Mouse (Mus musculus) CD4-positive, CD25-positive, alpha-beta regulatory T cell, adult 2 months (primary cell): ENCODE measurements at regions not wholly inside any gene's neighbourhood (a gene's known extent, or its start where the extent isn't known, plus 50 kb on each side); places are given as distances from the start of the nearest gene placed in this dataset.

Source experiments
- DNase-seq: peaks from one replicate; pipeline ENCODE4 v3.0.0-alpha.2; 2012; ENCODE audit warnings: low read depth, low spot score

- no peak for DNase-seq
Observed at GRCm38 (mm10) chr14:105572036-105572891, 313.9 kb downstream of the Ndfip2 start.

- DNase-seq: no peak
Observed at GRCm38 (mm10) chr14:105570156-105570555, 311.8 kb downstream of the Ndfip2 start.

GRCm38 (mm10) chr14:105565827-105566226, 307.5 kb downstream of the Ndfip2 start:
- DNase-seq: no peak

- no peak for DNase-seq
Observed at GRCm38 (mm10) chr14:105562843-105563242, 304.5 kb downstream of the Ndfip2 start.

- no peak for DNase-seq
Observed at GRCm38 (mm10) chr14:105556813-105557212, 298.4 kb downstream of the Ndfip2 start.

- no peak for DNase-seq
Observed at GRCm38 (mm10) chr14:105544066-105544465, 285.7 kb downstream of the Ndfip2 start.

- DNase-seq: no peak
Observed at GRCm38 (mm10) chr14:105542486-105543145, 284.2 kb downstream of the Ndfip2 start.

- no peak for DNase-seq
Observed at GRCm38 (mm10) chr14:105542090-105542485, 283.7 kb downstream of the Ndfip2 start.

GRCm38 (mm10) chr14:105532168-105532745, 273.9 kb downstream of the Ndfip2 start:
- DNase-seq: no peak

- no peak for DNase-seq
Observed at GRCm38 (mm10) chr14:105528107-105528506, 269.7 kb downstream of the Ndfip2 start.

GRCm38 (mm10) chr14:105523849-105524248, 265.5 kb downstream of the Ndfip2 start:
- DNase-seq: no peak

- DNase-seq: no peak
Observed at GRCm38 (mm10) chr14:105522279-105522678, 263.9 kb downstream of the Ndfip2 start.

- no peak for DNase-seq
Observed at GRCm38 (mm10) chr14:105518706-105519105, 260.3 kb downstream of the Ndfip2 start.

GRCm38 (mm10) chr14:105514413-105514812, 256.0 kb downstream of the Ndfip2 start:
- DNase-seq: no peak

- DNase-seq: no peak
Observed at GRCm38 (mm10) chr14:105512914-105513677, 254.7 kb downstream of the Ndfip2 start.

GRCm38 (mm10) chr14:105511826-105512225, 253.5 kb downstream of the Ndfip2 start:
- DNase-seq: no peak

GRCm38 (mm10) chr14:105511135-105511534, 252.8 kb downstream of the Ndfip2 start:
- no peak for DNase-seq

GRCm38 (mm10) chr14:105505261-105505660, 246.9 kb downstream of the Ndfip2 start:
- DNase-seq: no peak

- no peak for DNase-seq
Observed at GRCm38 (mm10) chr14:105504376-105504775, 246.0 kb downstream of the Ndfip2 start.

GRCm38 (mm10) chr14:105503806-105504205, 245.4 kb downstream of the Ndfip2 start:
- DNase-seq: no peak

- DNase-seq: no peak
Observed at GRCm38 (mm10) chr14:105502633-105502975, 244.2 kb downstream of the Ndfip2 start.
